Mouse (Mus musculus) R1 (cell line): ENCODE results near the gene Arsg.

Experiments used
- DNase-seq: peaks from one replicate; pipeline ENCODE4 v3.0.0-alpha.2; 2018; ENCODE audit warnings: low read depth, low spot score

The Arsg gene

GRCm38 (mm10) chr11:109545700-109546143, 72.5 kb downstream of the Arsg start:
- DNase-seq: no peak

- no peak for DNase-seq
These were observed 73.3 kb downstream of the Arsg start for GRCm38 (mm10) chr11:109546305-109547001.

- DNase-seq: no peak
These were observed 74.5 kb downstream of the Arsg start for GRCm38 (mm10) chr11:109547652-109548051.

DNA sequence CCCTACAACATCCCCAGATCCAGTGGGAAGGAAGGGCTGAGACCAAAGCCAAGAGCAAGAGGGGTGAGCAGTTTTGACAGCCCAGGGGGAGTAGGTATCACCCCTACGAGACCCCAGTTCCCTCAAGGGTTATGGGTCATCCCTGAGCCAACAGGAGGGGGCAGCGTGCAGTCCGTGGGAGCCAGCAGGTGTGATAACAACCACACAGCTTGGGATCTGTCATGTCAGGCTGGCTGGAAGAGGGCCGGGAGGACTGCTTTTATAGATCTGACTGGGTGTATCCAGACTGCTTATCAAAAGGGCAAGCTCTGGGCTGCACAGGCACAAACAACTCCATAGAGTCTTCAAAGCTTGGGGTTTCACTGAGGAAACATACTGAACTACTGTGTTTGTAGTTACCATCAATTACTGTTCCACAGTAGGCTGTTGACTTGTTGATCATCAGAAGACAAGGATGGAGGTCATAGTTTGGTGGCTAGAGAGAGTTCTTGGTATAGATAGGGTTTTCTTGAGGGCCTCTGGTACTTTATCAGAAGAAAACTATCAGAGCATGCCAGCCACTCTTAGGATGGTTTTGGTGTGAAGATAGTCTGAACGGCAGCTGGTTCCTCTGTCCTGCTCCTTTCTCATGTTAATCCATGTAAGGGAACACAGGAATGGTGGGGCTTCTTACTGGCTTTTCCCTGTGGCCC, 76.6 kb downstream of the Arsg start:
- no peak for DNase-seq

- DNase-seq: no peak
These were observed 80.7 kb downstream of the Arsg start for GRCm38 (mm10) chr11:109553921-109554320.

DNA sequence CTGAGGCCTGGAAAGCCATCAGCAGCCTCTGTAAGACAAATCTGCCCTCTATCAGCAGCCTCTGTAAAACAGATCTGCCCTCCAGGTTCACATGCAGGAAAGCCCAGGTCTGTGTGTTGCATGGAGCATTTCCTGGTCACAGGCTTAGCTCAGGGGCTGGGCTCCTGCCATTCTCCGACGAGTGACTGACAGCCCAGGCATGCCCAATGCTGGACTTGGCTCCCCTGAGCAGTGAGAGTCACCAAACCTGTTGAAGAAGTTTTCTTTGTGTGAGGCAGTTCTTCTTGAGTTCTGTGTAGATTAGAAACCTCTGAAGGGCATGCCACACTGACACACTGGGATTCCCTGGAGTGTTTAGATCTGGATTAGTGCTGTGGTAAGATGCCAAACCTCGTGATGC, 81.3 kb downstream of the Arsg start:
- DNase-seq: no peak

DNA sequence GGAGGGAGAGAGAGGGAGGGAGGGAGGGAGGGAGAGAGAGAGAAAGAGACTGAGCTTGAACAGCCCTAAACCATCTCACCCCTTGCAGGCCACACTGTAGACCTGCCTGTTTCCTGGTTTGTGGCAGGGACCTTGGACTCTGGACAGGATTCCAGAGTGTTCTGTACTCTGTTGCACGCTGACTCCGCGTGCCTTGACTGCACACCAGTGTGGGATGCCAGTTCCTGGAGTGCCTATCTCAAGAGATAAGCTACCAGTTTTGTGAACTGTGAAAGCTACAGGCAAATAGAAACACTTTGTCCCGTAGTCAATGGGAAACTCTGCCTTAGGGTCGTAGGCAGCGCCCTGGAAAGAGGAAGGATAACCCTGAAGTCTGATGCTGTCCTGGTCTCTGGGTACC, 83.0 kb downstream of the Arsg start:
- no peak for DNase-seq

DNA sequence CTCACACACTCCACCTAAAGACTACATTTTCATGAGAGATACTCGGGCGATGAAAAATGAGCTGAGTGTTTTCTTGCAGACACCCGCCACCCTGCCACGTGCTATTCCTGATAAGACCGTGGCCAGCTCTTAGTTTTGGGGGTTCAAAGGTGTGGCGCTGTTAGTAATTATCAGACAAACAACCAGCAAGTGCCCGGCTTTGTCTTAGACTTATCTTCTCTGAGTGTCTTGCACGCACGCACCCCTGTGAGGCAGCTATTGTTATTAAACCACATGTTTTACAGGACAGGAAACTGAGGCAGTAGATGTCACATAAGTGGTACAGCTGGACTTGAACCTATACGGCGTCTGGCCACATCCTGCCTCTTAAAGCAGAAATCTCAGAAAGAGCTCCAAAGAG, 84.2 kb downstream of the Arsg start:
- DNase-seq: no peak

DNA sequence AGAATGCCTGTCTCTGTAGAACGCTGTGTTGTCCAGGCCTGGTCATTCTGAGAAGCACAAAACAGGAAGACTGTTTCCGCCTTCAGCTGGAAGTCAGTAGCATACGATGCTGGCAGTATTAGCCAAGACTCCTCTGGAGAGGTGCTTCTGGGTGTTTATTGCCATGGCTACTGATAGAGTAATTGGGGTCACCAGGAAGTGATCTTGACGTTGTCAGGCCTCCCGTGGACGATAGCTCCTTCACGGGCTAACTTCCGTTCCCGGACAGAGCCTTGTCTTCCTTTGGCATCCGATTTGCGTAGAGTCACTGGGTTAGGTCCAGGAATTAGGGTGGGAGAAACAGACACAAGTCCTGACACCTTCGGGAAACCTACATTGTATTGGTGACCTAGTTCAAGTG, 86.1 kb downstream of the Arsg start:
- DNase-seq: no peak

- DNase-seq: peak; percentile 67
These were observed 87.7 kb downstream of the Arsg start for GRCm38 (mm10) chr11:109560793-109561257.

GRCm38 (mm10) chr11:109561445-109561844, 88.3 kb downstream of the Arsg start:
- no peak for DNase-seq

DNA sequence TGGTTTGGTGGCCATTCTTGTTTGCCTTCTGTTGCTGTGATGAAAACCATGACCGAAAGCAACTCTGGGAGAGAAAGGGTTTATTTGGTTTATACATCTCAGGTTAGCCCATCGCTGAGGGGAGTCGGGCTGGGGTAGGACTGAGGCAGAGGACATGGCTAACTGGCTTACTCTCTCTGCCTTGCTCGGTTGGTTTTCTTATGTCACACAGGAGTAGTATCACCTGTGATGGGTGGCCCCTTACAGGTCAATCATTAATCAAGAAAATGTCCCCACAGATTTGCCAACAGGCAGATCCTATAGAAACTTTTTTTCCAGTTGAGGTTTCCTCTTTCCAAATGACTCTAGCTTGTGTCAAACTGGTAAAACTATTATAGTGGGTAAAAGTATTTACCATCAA, 90.5 kb downstream of the Arsg start:
- no peak for DNase-seq

DNA sequence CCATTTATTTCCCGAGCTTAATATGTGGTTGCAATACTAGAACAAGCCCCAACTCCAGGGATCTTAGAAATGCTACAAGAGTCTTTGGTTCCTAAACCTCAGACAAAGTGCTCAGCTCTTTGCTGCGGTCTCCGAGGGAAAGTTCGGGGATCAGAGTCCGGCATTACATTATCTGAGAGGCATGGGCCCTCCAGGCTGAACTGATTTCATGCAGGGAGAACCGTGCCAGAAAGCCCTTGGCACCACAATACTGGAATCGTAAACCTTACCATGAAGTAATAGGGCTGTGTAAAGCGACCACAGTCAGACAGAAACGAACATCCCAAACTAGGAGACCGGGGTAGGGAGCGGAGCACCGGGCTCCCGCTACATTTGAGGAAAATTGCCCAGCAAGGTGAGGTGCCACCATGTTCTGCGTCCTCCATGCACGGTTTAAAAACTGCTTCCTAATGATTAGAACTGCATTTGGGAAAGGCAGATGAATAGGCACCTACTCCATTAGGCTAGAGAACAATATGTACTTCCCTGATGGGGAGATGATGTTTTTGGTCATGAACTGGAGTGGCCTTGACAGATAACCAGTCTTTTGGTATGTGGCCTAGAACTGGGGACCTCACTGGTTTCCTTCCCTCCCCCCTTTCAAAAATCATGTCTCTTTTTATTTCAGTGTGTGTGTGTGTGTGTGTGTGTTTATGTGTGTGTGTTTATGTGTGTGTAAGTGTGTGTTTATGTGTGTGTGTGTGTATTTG, 91.5 kb downstream of the Arsg start:
- DNase-seq: no peak

- DNase-seq: no peak
These were observed 95.9 kb downstream of the Arsg start for GRCm38 (mm10) chr11:109569007-109569618.

DNA sequence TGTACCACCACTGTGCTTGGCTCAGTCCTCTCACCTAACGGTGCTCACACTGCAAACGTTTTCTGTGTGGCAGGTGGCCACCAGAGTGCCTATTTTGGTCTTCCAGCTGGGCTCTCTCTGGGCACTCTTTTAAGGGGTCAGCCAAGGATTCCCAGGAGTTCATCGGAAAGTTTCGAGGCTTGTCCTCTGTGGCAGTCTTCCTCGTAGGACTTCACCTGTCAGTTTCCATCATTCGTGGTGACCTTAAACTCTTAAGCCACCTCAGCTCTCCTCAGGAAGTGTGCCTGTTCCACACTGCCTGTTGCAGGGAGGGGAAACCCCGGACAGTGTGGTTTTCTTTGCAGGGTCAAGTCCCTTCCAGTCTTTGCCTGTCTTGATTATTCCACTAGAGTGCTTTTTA, 96.6 kb downstream of the Arsg start:
- no peak for DNase-seq

- DNase-seq: no peak
These were observed 98.9 kb downstream of the Arsg start for GRCm38 (mm10) chr11:109572051-109572450.

DNA sequence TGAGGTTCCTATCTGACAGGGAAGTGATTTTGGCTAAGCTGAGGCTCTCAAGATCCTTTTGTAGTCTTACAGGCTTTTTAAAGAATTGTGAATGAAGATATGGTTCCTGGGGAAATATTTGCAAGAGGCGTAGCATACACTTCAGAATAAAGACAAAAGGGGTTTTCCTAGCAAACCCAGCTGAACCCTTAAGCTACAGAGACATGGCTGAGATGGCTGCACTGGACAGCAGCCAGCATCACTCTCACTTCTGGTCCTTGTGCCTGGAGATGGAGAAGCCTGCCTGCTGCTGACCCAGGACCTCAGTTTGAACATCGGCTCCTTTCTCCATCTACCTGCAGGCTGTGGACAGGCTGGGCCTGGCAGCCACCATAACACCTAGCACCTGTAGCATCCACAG, 101.4 kb downstream of the Arsg start:
- no peak for DNase-seq

DNA sequence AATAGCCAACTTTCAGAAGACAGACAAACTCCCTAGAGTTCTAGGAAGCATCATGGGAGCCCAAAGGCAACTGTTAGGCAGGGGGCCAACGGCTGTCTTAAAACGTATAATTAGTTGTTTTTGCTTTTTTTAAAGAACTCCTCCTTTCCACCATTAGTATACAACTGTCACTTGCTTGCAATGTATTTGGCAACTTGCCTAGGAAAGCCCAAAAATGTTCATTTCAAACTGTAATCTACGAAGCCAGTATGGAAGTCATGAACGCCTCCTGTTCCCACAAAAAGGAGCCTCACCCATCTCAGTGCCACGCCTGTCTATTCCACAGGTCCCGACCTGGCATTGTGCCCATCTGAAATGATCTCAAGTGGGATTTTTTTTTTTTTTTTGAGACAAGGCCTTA, 102.7 kb downstream of the Arsg start:
- no peak for DNase-seq

DNA sequence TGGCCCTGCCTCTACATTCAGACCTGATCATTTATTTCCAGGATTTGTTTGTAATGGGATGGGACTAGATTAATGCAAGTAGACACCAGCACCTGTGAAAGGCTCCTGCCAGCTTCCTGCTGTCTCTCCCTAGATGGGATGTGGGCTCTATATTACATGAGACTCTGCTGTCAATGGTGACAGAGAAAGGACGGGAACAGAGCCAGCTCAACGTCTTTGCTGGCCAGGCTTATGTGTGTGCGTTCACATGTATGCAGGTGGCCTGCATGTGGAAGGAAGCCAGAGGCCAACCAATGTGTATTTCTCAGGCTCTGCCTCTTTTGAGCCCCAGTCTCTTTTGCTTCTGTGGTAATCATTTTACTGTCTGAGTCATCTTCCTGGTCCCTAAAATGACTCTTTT, 105.4 kb downstream of the Arsg start:
- DNase-seq: no peak

GRCm38 (mm10) chr11:109579999-109580398, 106.8 kb downstream of the Arsg start:
- no peak for DNase-seq

GRCm38 (mm10) chr11:109583986-109584385, 110.8 kb downstream of the Arsg start:
- DNase-seq: no peak
